Mouse (Mus musculus) C2C12 (cell line): Measurements from ENCODE around the gene Unc5b.

Source experiments
- CTCF ChIP-seq: IDR thresholded peaks from one replicate; pipeline ENCODE4 v1.5.1; 2011; ENCODE audit not compliant: control insufficient read depth, insufficient read depth, insufficient read length
- MAX ChIP-seq: IDR thresholded peaks from one replicate; pipeline ENCODE4 v1.6.1; 2011; ENCODE audit warnings: mild to moderate bottlenecking, control low read depth

GRCm38 (mm10) chr10:60875011-60875410 lies 43.6 kb upstream of the Unc5b start:
- no peak for TF ChIP-seq CTCF
- TF ChIP-seq MAX = no peak
